Mouse (Mus musculus) hematopoietic stem cell, adult 5-6 weeks (primary cell): Measurements from ENCODE around the gene Rxylt1. TPM values are rescaled to one million over a fixed set of nuclear protein-coding genes. Genes with fewer than 3 reads are reported as not detected.

Source experiments
- ATAC-seq, 2 experiments: fragments of 125-278 bp in 1 of 2; replicated peaks in 1 of 2; 2 replicates each; pipeline ENCODE4 v1.8.0; 2016 to 2017; ENCODE audit warnings: inconsistent platforms in 2 of 2, mild to moderate bottlenecking in 2 of 2, moderate number of reproducible peaks in 2 of 2, low read depth in 1 of 2, moderate TSS enrichment in 1 of 2; ENCODE audit not compliant: low FRiP score in 2 of 2, poor library complexity in 2 of 2, severe bottlenecking in 2 of 2, insufficient read depth in 1 of 2, low TSS enrichment in 1 of 2
- total RNA-seq: library from RNA; stranded (forward); fragments of 172-1452, 232-1000 nt; gene quantifications from 2 replicates; pipeline ENCODE4 v1.2.3, GENCODE M21; 2017

The Rxylt1 gene
- total RNA-seq, 1 experiment from 2014 or later, result 39.3 TPM

DNA sequence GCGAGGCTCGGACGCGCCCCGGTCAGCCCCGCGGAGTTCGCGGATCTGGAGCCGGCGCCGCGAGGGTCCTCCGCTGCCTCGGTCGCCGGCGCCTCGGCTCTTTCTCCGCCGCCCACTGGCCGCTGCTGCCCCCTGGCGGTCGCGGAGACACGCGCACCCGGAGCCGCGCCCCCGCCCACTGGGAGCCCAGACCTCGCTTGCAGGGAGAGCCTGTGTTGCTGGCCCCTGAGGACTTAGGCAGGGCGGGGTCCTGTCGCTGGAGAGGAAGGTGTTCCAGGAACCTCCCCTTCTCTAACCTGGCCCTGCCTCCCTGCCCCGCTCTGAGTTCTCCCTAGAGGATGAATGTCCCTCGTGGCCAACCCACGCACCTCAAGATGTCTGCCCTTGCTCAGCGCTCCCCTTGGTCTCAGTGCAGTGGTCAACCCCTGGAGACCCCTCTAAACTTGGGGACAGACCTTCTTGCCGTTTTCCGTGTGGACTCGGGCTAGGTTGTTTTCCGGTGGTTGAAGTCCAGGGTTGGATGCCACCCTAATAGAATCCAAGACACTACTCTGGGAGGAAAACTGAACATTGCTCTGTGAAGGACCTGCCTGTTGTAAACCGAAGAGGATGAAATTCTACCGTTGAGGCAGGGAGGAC is 49.3 kb downstream of the Rxylt1 start:
- peak; percentile 23 to 68; a peak in 1 of 4 replicates for ATAC-seq

DNA sequence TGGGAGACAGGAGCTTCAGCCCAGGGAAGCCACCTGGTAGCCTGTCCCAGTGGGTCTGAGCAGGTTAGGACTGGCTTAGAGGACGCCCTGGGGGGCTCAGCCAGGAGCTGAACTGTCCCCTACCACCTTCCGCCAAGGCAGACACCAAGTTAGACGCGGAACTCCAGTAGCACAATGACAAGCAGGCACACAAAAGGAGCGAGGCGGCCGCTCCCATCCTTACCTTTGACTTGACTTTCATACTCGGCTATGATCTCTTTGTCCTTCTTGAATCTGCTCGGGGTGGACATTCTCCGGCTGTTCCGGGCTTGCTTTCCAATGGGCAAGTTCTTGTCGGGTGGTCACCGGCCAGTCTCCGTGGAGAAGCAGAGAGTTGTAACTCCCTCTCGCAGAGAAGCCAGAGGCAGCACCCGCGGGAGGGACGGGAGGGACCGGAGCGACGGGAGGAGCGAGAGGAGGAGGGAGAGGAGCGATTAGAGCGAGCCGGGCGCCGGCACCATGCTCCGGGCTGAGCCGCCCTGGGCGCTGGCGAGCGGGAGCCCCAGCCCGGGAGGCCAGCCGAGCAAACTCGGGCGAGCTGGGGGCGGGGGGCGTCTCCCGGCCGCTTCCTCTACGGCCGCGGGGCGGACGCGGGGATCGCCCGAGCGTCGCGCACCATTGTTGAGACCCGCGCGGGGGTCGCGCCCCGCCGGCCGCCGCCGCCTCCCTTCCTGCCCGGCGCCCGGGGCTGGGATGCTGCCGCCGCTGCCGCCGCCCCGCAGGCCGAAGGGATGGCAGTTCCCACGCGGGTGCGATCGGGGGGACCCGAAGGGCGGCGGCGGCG is 50.1 kb downstream of the Rxylt1 start, which contains the start of gene Srgap1:
Srgap1 (minus strand) TSS at position 412 of the 823 bp plus-strand sequence.
- peak in 1 of 2 experiments; percentile 25; a peak in 1 of 4 replicates for ATAC-seq

DNA sequence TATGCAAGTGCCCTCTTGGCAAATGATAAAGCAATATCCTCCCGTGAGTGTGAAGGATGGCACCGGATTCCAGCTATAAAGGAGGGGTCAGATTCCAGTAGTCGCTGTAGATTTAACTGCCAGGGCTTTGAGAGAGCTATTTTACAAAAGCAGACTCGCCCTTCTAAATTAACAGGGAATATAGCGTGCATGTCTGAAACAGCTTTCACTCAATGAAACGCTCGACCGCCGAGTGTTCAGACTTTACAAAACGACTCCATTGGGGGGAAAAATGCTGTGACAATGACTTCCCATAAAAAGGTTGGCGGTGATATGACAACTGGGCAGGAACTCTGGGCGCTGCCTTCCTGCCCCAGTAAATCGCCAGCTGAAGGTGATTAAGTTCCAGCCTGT is 50.7 kb downstream of the Rxylt1 start:
- no peak for ATAC-seq

DNA sequence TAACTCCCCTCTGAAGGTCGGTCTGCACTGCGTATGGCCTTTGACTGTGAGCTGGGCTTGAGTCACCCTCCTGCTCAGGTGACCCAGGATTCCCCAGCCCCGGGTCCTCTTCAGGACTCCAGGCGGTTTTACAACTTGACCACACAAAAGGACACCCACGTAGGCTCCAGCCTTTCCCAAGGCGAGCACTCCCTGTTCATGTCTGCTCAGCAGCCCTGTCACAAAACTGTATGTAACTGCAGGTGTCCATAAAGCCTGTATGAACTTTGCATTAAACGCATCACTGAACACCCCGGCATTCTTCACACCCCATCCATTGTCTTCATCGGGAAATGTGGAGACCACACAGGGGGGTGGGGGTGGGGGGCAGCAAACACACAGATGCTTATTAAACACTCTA is 51.2 kb downstream of the Rxylt1 start:
- no peak for ATAC-seq

DNA sequence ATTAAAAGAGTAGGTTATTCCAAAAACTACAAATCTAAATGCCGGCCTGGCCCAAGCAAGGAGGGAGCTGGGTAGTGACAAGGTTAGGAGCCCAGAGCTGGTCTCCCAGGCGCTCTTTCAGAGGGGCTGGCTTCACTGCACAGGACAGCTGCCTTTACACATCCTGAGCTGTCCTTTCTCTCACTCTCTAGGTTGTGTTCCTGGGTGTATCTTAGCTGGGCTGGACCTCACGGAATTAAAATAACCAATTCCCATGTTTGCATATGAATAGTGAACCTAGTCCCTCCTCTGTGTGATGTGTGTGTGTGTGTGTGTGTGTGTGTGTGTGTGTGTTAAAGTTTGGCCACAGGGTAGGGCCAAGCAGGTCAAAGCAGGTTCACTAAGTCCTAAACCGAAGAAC is 52.2 kb downstream of the Rxylt1 start:
- ATAC-seq, result no peak

DNA sequence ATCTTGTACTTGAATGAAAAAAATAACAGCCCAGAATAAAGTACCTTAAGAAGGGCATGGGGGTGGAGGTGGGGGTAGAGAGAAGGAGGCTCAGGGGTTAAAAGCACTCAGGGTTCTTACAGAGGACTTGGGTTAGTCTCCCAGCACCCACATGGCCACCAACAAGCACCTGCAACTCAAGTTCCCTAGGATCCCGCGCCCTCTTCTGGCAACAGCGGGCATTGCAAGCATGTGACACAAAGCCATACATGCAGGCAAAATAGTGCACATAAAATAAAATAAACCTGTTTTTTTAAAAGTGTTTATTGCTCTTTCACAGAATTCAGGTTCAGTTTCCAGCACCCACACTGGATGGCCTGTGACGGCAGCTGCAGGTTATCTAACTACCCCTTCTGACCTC is 56.8 kb downstream of the Rxylt1 start:
- no peak for ATAC-seq

DNA sequence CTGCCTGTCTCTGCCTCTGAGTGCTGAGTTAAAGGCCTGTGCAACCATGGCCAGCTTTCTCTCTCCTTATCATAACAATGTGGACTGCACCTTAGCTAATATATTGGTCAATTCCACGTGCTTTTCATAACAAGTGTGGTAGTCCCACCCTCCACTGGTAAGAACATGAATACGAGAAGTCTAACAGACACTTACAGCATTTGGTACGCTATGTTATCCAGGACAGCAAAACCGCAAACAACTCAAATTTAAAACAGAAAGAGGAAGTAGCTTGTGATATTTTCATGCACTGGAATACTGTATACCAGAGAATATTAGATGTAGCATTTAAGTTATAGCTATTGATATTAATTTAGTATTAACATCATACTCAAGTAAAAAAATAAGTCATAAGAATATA is 57.6 kb downstream of the Rxylt1 start:
- peak; percentile 43 to 49; a peak in 2 of 4 replicates for ATAC-seq

DNA sequence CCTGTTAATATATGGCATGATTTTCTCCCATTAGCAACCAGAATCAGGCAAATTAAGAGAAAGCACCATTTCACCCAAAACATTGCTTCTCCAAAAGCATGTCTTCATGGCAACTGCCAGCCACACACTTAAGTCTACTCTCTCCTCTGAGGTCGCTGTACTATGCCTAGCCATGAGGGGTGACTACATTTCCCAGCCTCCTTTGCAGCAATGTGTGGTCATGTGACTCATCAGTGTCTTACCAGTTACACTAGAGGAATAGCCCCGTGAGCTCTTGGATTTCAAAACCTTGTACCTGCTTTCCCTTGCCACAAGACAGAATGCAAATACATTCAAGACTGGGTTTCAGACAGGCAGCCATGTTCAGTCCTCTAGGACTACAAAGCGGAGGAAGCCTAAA is 58.6 kb downstream of the Rxylt1 start:
- ATAC-seq, result peak; percentile 53 to 63; a peak in 2 of 4 replicates

DNA sequence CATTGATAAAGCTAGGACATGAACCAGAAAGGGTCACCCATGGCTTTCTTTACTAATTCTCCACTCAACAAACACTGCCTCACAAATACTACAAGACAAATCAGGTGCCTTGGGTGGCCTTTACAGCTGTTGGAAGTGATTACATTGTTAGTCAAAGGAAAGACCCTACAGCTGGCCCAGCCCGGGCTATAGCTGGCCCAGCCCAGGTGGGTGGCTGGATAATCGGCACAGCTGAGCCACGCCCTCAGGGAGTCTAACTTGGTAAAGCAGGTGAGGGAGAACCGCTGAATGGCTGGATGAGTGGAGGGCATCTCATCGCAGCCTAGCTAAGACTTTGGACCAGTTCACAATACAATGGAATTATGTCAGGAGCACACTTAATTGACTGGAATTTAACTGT is 63.9 kb downstream of the Rxylt1 start:
- ATAC-seq, result no peak

DNA sequence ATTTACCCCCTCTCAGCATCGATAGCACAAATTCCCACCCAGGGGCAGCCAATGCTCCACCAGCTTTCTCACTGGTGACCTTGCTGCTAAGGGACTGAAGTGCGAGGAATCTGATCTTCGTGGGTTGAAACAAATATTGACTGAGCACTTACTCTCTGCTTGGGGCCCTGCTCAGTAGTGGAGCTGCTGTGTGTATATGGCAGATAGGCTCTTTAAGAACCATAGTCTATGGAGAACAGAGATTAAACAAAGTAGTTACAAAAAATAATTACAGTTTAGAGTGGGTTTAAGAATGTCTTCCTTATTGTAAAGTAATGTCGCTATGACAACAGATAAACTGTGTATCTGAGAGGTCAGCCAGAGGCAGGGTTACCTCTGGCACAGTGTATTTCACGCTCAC is 66.8 kb downstream of the Rxylt1 start:
- no peak for ATAC-seq

DNA sequence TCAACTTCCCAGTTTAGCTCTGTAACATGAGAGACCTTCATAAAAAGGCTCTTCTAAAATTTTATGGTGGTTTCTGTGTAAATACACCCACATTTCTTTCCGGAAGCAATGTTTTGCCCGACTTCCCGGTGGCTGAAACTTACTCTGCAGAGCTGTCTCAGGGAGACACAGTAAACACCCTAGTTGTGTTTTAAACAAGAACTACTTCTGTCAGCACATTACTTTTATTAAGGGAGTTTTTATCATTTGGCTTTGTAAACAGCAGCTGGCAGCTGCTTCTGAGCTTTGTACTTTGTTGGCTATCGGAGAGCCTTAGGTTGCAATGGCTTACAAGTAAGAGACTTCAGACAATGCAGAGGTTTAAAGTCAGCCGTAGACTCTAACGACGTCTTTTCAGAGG is 67.4 kb downstream of the Rxylt1 start:
- peak; percentile 59 to 62 for ATAC-seq

Other genes starting within 250 kb of the Rxylt1 start
- 0.69 and 1.3 TPM in 2 replicates for gene Srgap1, start 50.1 kb downstream of the Rxylt1 start, total RNA-seq